Mouse (Mus musculus) myocyte (in vitro differentiated cells): ENCODE measurements around the gene Plekhm3. TPM values are rescaled to one million over a fixed set of nuclear protein-coding genes. Genes with fewer than 3 reads are reported as not detected.

Source experiments
- H3K27me3 ChIP-seq: one replicate; pipeline ENCODE4 v1.6.1; 2011; ENCODE audit not compliant: control insufficient read depth, insufficient read depth, insufficient read length
- H3K36me3 ChIP-seq: one replicate; pipeline ENCODE4 v1.6.1; 2011; ENCODE audit not compliant: control insufficient read depth, insufficient read depth
- H3K4me2 ChIP-seq: one replicate; pipeline ENCODE4 v1.6.1; 2011; ENCODE audit warnings: low read depth, control low read depth
- H3K4me3 ChIP-seq: one replicate; pipeline ENCODE4 v1.5.1; 2011; ENCODE audit warnings: mild to moderate bottlenecking, control low read depth, moderate library complexity
- H3K79me2 ChIP-seq: one replicate; pipeline ENCODE4 v1.6.1; 2011; ENCODE audit not compliant: control insufficient read depth, insufficient read depth
- H3ac ChIP-seq: one replicate; pipeline ENCODE4 v1.6.1; 2011; ENCODE audit not compliant: control insufficient read depth, insufficient read length
- CEBPB ChIP-seq: IDR thresholded peaks from 2 replicates; pipeline ENCODE4 v1.6.1; 2011; ENCODE audit warnings: mild to moderate bottlenecking, moderate library complexity; ENCODE audit not compliant: poor library complexity, insufficient read depth, severe bottlenecking
- E2F4 ChIP-seq: IDR thresholded peaks from one replicate; pipeline ENCODE4 v1.6.1; 2011; ENCODE audit warnings: mild to moderate bottlenecking, control low read depth, moderate library complexity; ENCODE audit not compliant: insufficient read depth
- MAX ChIP-seq: IDR thresholded peaks from one replicate; pipeline ENCODE4 v1.6.1; 2011; ENCODE audit warnings: low read depth, mild to moderate bottlenecking, control low read depth
- MYOD1 ChIP-seq, 3 experiments: IDR thresholded peaks; one replicate each; pipeline ENCODE4 v1.6.1; 2011; ENCODE audit warnings: control low read depth in 2 of 3, low read depth in 2 of 3, mild to moderate bottlenecking in 2 of 3, moderate library complexity in 1 of 3; ENCODE audit not compliant: insufficient read length in 2 of 3, control insufficient read depth in 1 of 3
- MYOG ChIP-seq, 3 experiments: IDR thresholded peaks; one replicate each; pipeline ENCODE4 v1.6.1; 2011; ENCODE audit warnings: control low read depth in 2 of 3, low read depth in 2 of 3, mild to moderate bottlenecking in 2 of 3; ENCODE audit not compliant: insufficient read length in 2 of 3, control insufficient read depth in 1 of 3, insufficient read depth in 1 of 3
- POLR2A ChIP-seq: IDR thresholded peaks from one replicate; pipeline ENCODE4 v1.6.1; 2011; ENCODE audit warnings: low read depth, mild to moderate bottlenecking, control low read depth, moderate library complexity; ENCODE audit not compliant: insufficient read length
- POLR2AphosphoS2 ChIP-seq: IDR thresholded peaks from one replicate; pipeline ENCODE4 v1.6.1; 2011; ENCODE audit warnings: low read depth, control low read depth; ENCODE audit not compliant: insufficient read length
- REST ChIP-seq: IDR thresholded peaks from one replicate; pipeline ENCODE4 v1.6.1; 2011; ENCODE audit warnings: mild to moderate bottlenecking, control low read depth, moderate library complexity; ENCODE audit not compliant: insufficient read depth, insufficient read length
- SRF ChIP-seq: IDR thresholded peaks from one replicate; pipeline ENCODE4 v1.6.1; 2011; ENCODE audit warnings: low read depth; ENCODE audit not compliant: control insufficient read depth, insufficient read length
- TCF12 ChIP-seq: IDR thresholded peaks from one replicate; pipeline ENCODE4 v1.6.1; 2011; ENCODE audit warnings: mild to moderate bottlenecking, control low read depth; ENCODE audit not compliant: poor library complexity, insufficient read depth, severe bottlenecking
- TCF3 ChIP-seq: IDR thresholded peaks from one replicate; pipeline ENCODE4 v1.6.1; 2011; ENCODE audit warnings: low read depth, control low read depth; ENCODE audit not compliant: insufficient read length
- USF1 ChIP-seq: IDR thresholded peaks from one replicate; pipeline ENCODE4 v1.6.1; 2011; ENCODE audit warnings: low read depth, mild to moderate bottlenecking, control low read depth, moderate library complexity
- polyA plus RNA-seq: library from polyadenylated mRNA; unstranded; fragments of >200 nt; fragmentation: generic; extraction: Trizol; gene quantifications from one replicate; pipeline ENCODE4 v1.2.1, GENCODE M21; 2012; ENCODE audit warnings: missing spikeins

Gene Plekhm3
- polyA plus RNA-seq, 1 experiment = 3.9 TPM

DNA sequence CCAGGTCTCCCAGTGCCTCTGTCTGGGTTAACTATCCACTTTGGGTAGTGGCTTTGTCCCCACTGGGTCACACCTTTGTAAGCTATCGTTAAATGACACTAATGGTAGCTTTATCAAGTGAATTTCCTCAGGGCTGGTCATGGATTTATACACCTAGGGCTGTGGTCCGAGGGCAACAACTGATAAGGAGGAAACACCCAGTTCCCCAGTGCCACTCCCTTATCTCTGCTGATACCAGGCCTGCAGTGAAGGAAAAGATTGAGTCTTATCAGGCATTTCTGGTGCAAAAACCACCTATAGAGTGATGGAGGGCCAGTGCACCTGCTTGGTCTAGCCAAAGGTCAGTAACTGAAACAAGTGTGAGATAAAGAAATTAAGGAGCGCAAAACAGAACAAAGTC, 159.0 kb downstream of the Plekhm3 start:
- Histone ChIP-seq H3K4me3 (no peak overlapping the region), H3K36me3 (no peaks in the 10 kb centered on the region), H3ac (no peak overlapping the region), H3K4me2 (no peak overlapping the region), H3K27me3 (no peaks in the 10 kb centered on the region), H3K79me2 (no peaks in the 10 kb centered on the region)
- TF ChIP-seq POLR2AphosphoS2 (no peak), POLR2A (no peak), MAX (no peak), TCF12 (no peak), CEBPB (no peak), MYOD1 (IDR thresholded peaks at IDR 0.05; ENCODE audit: control insufficient read depth in 1 of 3, insufficient read length in 2 of 3, low read depth in 2 of 3) (no peak), USF1 (no peak), MYOG (IDR thresholded peaks at IDR 0.05; ENCODE audit: control insufficient read depth in 1 of 3, insufficient read depth in 1 of 3, insufficient read length in 2 of 3, low read depth in 2 of 3) (no peak), SRF (no peak), TCF3 (no peak), E2F4 (no peak), REST (no peak)

DNA sequence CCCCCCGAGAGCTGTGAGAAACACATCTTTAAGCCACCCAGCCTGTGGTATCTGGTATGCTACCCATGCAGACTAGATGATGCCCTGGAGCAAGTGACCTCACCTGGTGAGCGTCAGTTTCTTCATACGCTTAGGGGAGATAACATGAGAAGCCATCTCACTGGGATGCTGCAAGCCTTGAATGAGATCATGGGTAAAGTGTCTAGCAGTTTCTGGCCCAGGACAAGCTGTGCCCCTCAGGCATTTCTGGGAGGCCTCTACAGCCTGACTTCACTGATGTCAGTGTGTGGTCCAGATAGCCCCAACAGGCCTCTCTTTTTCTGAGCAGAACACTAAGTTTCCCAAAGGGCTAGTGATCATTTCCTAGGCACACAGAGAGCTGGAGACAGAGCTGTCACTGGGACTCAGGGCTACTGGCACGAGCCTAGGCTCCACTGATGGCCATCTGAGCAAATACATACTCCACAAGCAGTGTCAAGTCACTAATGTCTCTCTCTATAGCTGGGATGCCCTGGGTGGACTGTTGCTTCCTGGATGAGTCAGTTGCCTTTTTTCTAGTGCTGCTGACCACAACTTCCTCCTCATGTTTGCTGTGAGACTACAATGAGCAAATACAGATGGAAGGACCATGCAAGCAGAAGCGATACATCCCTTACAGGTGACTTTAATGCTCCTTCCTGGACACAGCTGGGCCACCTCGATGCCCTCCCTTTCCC, 159.6 kb downstream of the Plekhm3 start:
- Histone ChIP-seq H3K79me2 (no peaks in the 10 kb centered on the region), H3ac (no peak overlapping the region), H3K4me3 (no peak overlapping the region), H3K36me3 (no peaks in the 10 kb centered on the region), H3K27me3 (no peaks in the 10 kb centered on the region), H3K4me2 (no peak overlapping the region)
- TF ChIP-seq MAX (no peak), POLR2AphosphoS2 (no peak), TCF3 (no peak)

DNA sequence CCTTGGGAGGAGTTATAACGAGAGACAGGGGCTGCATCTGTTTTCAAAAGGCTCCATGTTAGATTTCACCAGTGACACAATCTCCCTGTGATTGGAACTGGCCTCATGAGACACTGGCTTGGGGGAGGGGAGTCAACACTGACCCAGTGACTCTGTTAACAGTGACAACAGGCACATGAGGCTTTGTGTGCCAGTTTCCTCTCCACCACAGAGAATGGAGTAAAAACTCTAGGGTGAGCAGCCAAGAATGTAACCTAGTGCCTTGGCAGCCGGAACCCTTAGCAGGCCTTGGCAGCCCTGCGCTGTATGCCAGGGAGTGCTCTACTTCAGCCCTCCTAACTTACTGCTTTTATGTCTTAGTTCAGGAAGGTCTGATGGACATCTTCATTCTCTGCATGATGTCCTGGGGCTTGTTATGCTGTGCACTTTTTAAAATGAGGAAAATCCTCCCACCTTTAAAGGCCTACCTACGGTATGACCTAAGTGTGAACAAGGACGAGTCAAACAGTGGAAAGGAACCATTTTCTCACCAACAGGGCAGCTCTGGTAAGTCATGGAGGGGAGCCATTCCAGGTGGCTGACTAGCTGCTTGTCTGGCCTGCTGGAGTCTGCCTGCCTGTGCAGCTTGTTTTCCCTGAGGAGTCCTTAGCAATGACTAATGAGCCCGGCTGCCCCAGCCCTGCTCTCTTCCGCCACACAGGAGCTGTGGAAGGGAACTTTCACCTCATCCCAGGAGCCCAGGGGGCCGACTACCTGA, 161.2 kb downstream of the Plekhm3 start:
- TF ChIP-seq REST (no peak), POLR2AphosphoS2 (no peak), MYOG (IDR thresholded peaks at IDR 0.05; ENCODE audit: control insufficient read depth in 1 of 3, insufficient read depth in 1 of 3, insufficient read length in 2 of 3, low read depth in 2 of 3) (no peak), CEBPB (no peak), POLR2A (no peak), USF1 (no peak), TCF3 (no peak), E2F4 (no peak), MAX (no peak), SRF (no peak)
- no peaks in the 10 kb centered on the region for H3K36me3 ChIP-seq

DNA sequence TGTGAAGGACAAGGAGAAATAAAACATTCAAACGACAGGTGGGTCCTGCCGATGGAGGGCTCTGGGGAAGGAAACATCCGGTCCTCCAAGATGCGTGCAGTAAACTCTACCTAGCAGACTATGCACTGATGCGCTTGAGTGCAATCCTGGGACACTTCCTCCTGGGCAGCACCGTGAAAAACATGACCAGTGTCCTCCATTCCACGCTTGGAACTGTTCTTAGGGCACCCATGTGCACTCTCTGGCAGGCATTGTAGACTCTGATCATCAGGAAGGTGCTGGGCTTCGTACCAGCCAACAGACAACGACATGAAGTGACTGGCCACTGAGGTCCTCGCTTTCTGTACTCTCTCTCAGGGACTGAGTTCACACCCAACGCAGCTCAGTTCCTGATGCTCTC, 162.5 kb downstream of the Plekhm3 start:
- H3K4me2 ChIP-seq = no peak overlapping the region
- H3K79me2 ChIP-seq = no peaks in the 10 kb centered on the region
- no peak overlapping the region for H3ac ChIP-seq
- H3K4me3 ChIP-seq = no peak overlapping the region
- no peaks in the 10 kb centered on the region for H3K27me3 ChIP-seq
- H3K36me3 ChIP-seq = no peaks in the 10 kb centered on the region
- TF ChIP-seq MYOG (IDR thresholded peaks at IDR 0.05; ENCODE audit: control insufficient read depth in 1 of 3, insufficient read depth in 1 of 3, insufficient read length in 2 of 3, low read depth in 2 of 3) = no peak
- TF ChIP-seq E2F4 = no peak
- TF ChIP-seq MAX = no peak
- TF ChIP-seq USF1 = no peak
- TF ChIP-seq TCF3 = no peak
- TF ChIP-seq POLR2A = no peak
- TF ChIP-seq CEBPB = no peak
- no peak for TF ChIP-seq TCF12
- no peak for TF ChIP-seq SRF

More for the DNA sequence above, 161.2 kb downstream of the Plekhm3 start:
- Histone ChIP-seq H3K79me2 (no peaks in the 10 kb centered on the region), H3ac (no peak overlapping the region), H3K27me3 (no peaks in the 10 kb centered on the region), H3K4me3 (no peak overlapping the region), H3K4me2 (no peak overlapping the region)

DNA sequence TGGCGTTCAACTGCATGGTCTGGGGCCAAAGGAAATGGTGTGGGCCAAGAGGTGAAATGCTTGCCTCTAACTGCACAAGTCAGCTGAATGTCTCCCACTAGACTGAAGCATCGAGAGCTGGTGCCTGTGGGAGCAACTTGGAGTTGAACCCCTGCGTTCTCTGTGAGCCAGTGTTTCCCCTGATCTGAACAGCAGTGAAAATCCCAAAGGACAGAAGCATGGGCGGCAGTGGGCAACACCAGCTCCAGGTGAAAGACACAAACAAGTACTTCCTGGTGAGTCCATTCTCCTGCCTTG, 163.4 kb downstream of the Plekhm3 start:
- no peak overlapping the region for H3K4me2 ChIP-seq
- no peaks in the 10 kb centered on the region for H3K79me2 ChIP-seq
- H3ac ChIP-seq = no peak overlapping the region
- H3K36me3 ChIP-seq = no peaks in the 10 kb centered on the region
- no peaks in the 10 kb centered on the region for H3K27me3 ChIP-seq
- no peak overlapping the region for H3K4me3 ChIP-seq
- TF ChIP-seq SRF = no peak
- TF ChIP-seq MYOD1 (IDR thresholded peaks at IDR 0.05; ENCODE audit: control insufficient read depth in 1 of 3, insufficient read length in 2 of 3, low read depth in 2 of 3) = no peak
- no peak for TF ChIP-seq MYOG (IDR thresholded peaks at IDR 0.05; ENCODE audit: control insufficient read depth in 1 of 3, insufficient read depth in 1 of 3, insufficient read length in 2 of 3, low read depth in 2 of 3)
- TF ChIP-seq TCF12 = no peak
- no peak for TF ChIP-seq REST
- TF ChIP-seq USF1 = no peak
- TF ChIP-seq POLR2A = no peak
- TF ChIP-seq POLR2AphosphoS2 = no peak
- no peak for TF ChIP-seq CEBPB
- no peak for TF ChIP-seq MAX
- no peak for TF ChIP-seq E2F4
- TF ChIP-seq TCF3 = no peak
